8 mouse cellular contexts compared by ENCODE assay signal in genomic region chr11:97289276-97290230, GRCm38 (mm10). TPM values are rescaled to one million over a fixed set of nuclear protein-coding genes. Genes with fewer than 3 reads are reported as not detected.
DNase-seq lines count a peak whose midpoint lies in the region; ATAC-seq and TF ChIP-seq lines count a peak whose summit lies in the region.

No protein-coding gene starts in this region.

- intact Hi-C loops in left cerebral cortex, adult 2 months (cut with DNase I): no loop called here
- intact Hi-C loops in left cerebral cortex, postnatal 4 days (cut with DNase I): no loop called here

- no peaks in the 10 kb centered on the region for H3K9me3 ChIP-seq in kidney, embryonic 15.5 days (replicated peaks)

- H3K4me3 ChIP-seq in left cerebral cortex, adult 2 months: no peak overlapping the region
- H3K4me3 ChIP-seq in kidney, embryonic 15.5 days (replicated peaks): no peak overlapping the region

- H3K4me1 ChIP-seq in kidney, embryonic 15.5 days: peaks cover 8% of the 10 kb centered on the region

- H3K27me3 ChIP-seq in kidney, embryonic 15.5 days: no peaks in the 10 kb centered on the region

- WGBS in kidney, embryonic 15.5 days: 51% methylated on average over 12 of the region's 12 CpGs

- no peak for TF ChIP-seq CTCF in left cerebral cortex, adult 2 months (IDR thresholded peaks at IDR 0.05)

- no peak for ATAC-seq in activated CD4-positive, CD25-positive, alpha-beta regulatory T cell, adult 4 months
- ATAC-seq in kidney, embryonic 15.5 days (replicated peaks; ENCODE audit: low FRiP score): no peak

- no peak overlapping the region for H3K4me2 ChIP-seq in kidney, embryonic 15.5 days

- H3K9ac ChIP-seq in kidney, embryonic 15.5 days: no peak overlapping the region

- peak overlapping the region; percentile 82 for H3K27ac ChIP-seq in left cerebral cortex, adult 2 months
- H3K27ac ChIP-seq in kidney, embryonic 15.5 days: no peak overlapping the region

- peak in 1 of 2 experiments; percentile 31 for DNase-seq in left cerebral cortex, adult 2 months (ENCODE audit: extremely low spot score in 1 of 2, low spot score in 2 of 2)
- DNase-seq in left cerebral cortex, postnatal 4 days: no peak
- DNase-seq in ZHBTc4 (ENCODE audit: low read depth, low spot score): peak; percentile 75
- DNase-seq in gastrocnemius, adult 18-20 months (ENCODE audit: low spot score): peak; percentile 86
- DNase-seq in layer of hippocampus, postnatal 36 days: peak; percentile 50
- no peak for DNase-seq in spleen, postnatal 10 days (ENCODE audit: low spot score in 2 of 2)

- no peaks in the 10 kb centered on the region for H3K36me3 ChIP-seq in kidney, embryonic 15.5 days

RNA-seq across cellular contexts. Expression of gene Npepps, which starts 9.1 kb away (rescaled TPM):
- total RNA-seq in left cerebral cortex, adult 2 months (2021): 100 to 1,000 TPM; 142 to 143 TPM
- total RNA-seq in left cerebral cortex, postnatal 4 days (2021): 100 to 1,000 TPM; 178 to 180 TPM
- 10 to 100 TPM; 56.4 to 67.9 TPM for total RNA-seq in gastrocnemius, adult 18-20 months (2021)
- total RNA-seq in layer of hippocampus, postnatal 36 days (2021): 100 to 1,000 TPM; 150 to 154 TPM
- 10 to 100 TPM; 36.1 to 43.0 TPM for polyA plus RNA-seq in activated CD4-positive, CD25-positive, alpha-beta regulatory T cell, adult 4 months (2017; shearing (Covaris generic))
- 76.9 and 88.5 TPM in 2 replicates for polyA plus RNA-seq in kidney, embryonic 15.5 days (2015; fragmentation: Nextera tagmentation; extraction: Ambion mirVana)

RNA-seq across cellular contexts. Expression of gene Mrpl45, which starts 26.0 kb away (rescaled TPM):
- total RNA-seq in left cerebral cortex, adult 2 months (2021): 10 to 100 TPM; 26.4 to 28.2 TPM
- total RNA-seq in left cerebral cortex, postnatal 4 days (2021): 10 to 100 TPM; 22.8 to 23.1 TPM
- 10 to 100 TPM; 33.6 to 39.0 TPM for total RNA-seq in gastrocnemius, adult 18-20 months (2021)
- 10 to 100 TPM; 26.8 to 27.4 TPM for total RNA-seq in layer of hippocampus, postnatal 36 days (2021)
- 10 to 100 TPM; 44.6 to 48.7 TPM for polyA plus RNA-seq in activated CD4-positive, CD25-positive, alpha-beta regulatory T cell, adult 4 months (2017; shearing (Covaris generic))
- polyA plus RNA-seq in kidney, embryonic 15.5 days (2015; fragmentation: Nextera tagmentation; extraction: Ambion mirVana): 52.4 and 54.1 TPM in 2 replicates

Comparison
In these comparisons a context has a peak if more than half of its experiments do, and no peak if none do; other contexts are left out.
1. DNase-seq: peak in ZHBTc4 (single experiment), gastrocnemius, adult 18-20 months (single experiment) and layer of hippocampus, postnatal 36 days (2 of 2); none in left cerebral cortex, postnatal 4 days (single experiment) and spleen, postnatal 10 days (0 of 2).